Mouse (Mus musculus): ENCODE measurements around the gene Birc5. TPM values are rescaled to one million over a fixed set of nuclear protein-coding genes. Genes with fewer than 3 reads are reported as not detected.

Birc5 gene
- total RNA-seq (2012; rRNA removed), result 193 and 237 TPM in 2 replicates
- 242 and 270 TPM in 2 replicates for total RNA-seq (2014; rRNA removed)
- 286 and 289 TPM in 2 replicates for polyA plus RNA-seq (2012; ENCODE audit: insufficient read length, low read depth)

DNA sequence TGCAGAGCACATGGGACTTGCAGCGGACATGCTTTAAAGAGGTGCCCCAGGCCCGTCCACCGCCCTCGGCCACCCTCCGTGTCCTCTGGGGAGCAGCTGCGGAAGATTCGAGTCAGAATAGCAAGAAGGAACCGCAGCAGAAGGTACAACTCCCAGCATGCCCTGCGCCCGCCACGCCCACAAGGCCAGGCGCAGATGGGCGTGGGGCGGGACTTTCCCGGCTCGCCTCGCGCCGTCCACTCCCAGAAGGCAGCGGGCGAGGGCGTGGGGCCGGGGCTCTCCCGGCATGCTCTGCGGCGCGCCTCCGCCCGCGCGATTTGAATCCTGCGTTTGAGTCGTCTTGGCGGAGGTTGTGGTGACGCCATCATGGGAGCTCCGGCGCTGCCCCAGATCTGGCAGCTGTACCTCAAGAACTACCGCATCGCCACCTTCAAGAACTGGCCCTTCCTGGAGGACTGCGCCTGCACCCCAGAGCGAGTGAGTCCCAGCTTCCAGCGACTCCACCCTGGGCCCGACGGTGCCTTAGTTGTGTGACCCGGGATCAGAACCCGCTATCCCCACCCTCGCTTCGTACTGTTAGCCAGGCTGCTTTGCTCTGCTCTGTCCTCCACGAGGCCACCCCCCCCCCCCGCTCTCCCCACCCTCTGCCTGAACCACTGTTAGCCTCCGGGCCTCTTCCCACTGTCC is at the start of gene Birc5:
Gene Birc5, plus strand, starts transcription at position 267 of the 687 bp plus-strand sequence.
- peak; percentile 99 for DNase-seq (ENCODE audit: extremely low read depth)
- in situ Hi-C loops (cut with MboI; ENCODE audit: low pct_ligation_motif_present, low pct_unique_long_range_greater_than_20kb, low sequenced_read_pairs), result no loop called here

GRCm38 (mm10) chr11:117800038-117800437 is 49.0 kb upstream of the Birc5 start:
- H3K4me1 ChIP-seq (ENCODE audit: control insufficient read depth in 1 of 2, insufficient read depth in 2 of 2), result peaks cover 49 to 84% of the 10 kb centered on the region in 2 experiments

More for the DNA sequence above, at the start of gene Birc5:
- Histone ChIP-seq H3K9ac (ENCODE audit: insufficient read depth, low read depth) (peak within 1 kb of the TSS; percentile 89), H3K36me3 (replicated peaks in 1 of 2; ENCODE audit: control insufficient read depth in 1 of 2, insufficient read depth in 1 of 2, low read length in 1 of 2) (peaks cover 16 to 35% of the 10 kb centered on the region in 2 experiments), H3K4me1 (ENCODE audit: control insufficient read depth in 1 of 2, insufficient read depth in 2 of 2) (peaks cover 10 to 37% of the 10 kb centered on the region in 2 experiments), H3K4me2 (ENCODE audit: insufficient read depth, low read depth, poor library complexity, severe bottlenecking) (peak within 1 kb of the TSS; percentile 85), H3K4me3 (replicated peaks in 1 of 3; ENCODE audit: low read depth in 2 of 3, low read length in 2 of 3, poor library complexity in 1 of 3) (peak within 1 kb of the TSS; percentile 79 to 96 (median 81)), H3K27ac (ENCODE audit: insufficient read depth, low read depth) (peak within 1 kb of the TSS; percentile 92), H3K9me3 (replicated peaks; ENCODE audit: low read length) (no peaks in the 10 kb centered on the region), H3K79me2 (replicated peaks; ENCODE audit: control insufficient read depth, extremely low read depth, insufficient read depth, poor library complexity, severe bottlenecking) (peaks cover 37% of the 10 kb centered on the region), H3K27me3 (replicated peaks) (no peaks in the 10 kb centered on the region)
- TF ChIP-seq KAT2A (IDR thresholded peaks at IDR 0.05; ENCODE audit: insufficient replicate concordance, low read length), result peak; percentile 91; the same call in 1 of the 2 replicates
- TF ChIP-seq RCOR1 (conservative IDR thresholded peaks at IDR 0.05; ENCODE audit: low read depth, low read length), result no peak
- TF ChIP-seq EP300 (IDR thresholded peaks at IDR 0.05; ENCODE audit: low read length), result peak; percentile 48; the same call in 1 of the 2 replicates
- TF ChIP-seq JUN (IDR thresholded peaks at IDR 0.05; ENCODE audit: insufficient read depth, low read depth, low read length), result no peak
- TF ChIP-seq NELFE (IDR thresholded peaks at IDR 0.05; ENCODE audit: low read depth, low read length), result peak; percentile 99
- TF ChIP-seq ZKSCAN1 (IDR thresholded peaks at IDR 0.05; ENCODE audit: borderline replicate concordance, low read depth, low read length), result no peak
- peak; percentile 93; the same call in 1 of the 2 replicates for TF ChIP-seq MYC (IDR thresholded peaks at IDR 0.05; ENCODE audit: low read depth, low read length)
- peak; percentile 96 for TF ChIP-seq E2F4 (IDR thresholded peaks at IDR 0.05; ENCODE audit: insufficient replicate concordance, low read depth, low read length)
- TF ChIP-seq POLR2AphosphoS2 (IDR thresholded peaks at IDR 0.05; ENCODE audit: low read depth, low read length), result peak; percentile 98
- TF ChIP-seq ZNF384 (IDR thresholded peaks at IDR 0.05; ENCODE audit: low read depth, low read length), result peak; percentile 21; the same call in 1 of the 2 replicates
- peak; percentile 99 for TF ChIP-seq SIN3A (IDR thresholded peaks at IDR 0.05; ENCODE audit: low read length)
- peak; percentile 89 for TF ChIP-seq HCFC1 (IDR thresholded peaks at IDR 0.05; ENCODE audit: low read depth, low read length)
- peak; percentile 98 for TF ChIP-seq ZMIZ1 (IDR thresholded peaks at IDR 0.05; ENCODE audit: low read depth, low read length)
- peak; percentile 98 for TF ChIP-seq POLR2A (IDR thresholded peaks at IDR 0.05; ENCODE audit: low read depth, low read length)
- TF ChIP-seq GABPA (IDR thresholded peaks at IDR 0.05; ENCODE audit: insufficient replicate concordance, low read depth, low read length), result peak; percentile 35; the same call in 1 of the 2 replicates
- TF ChIP-seq TBP (conservative IDR thresholded peaks at IDR 0.05; ENCODE audit: low read depth, low read length), result peak; percentile 80; the same call in 1 of the 2 replicates
- TF ChIP-seq MXI1 (IDR thresholded peaks at IDR 0.05; ENCODE audit: low read depth, low read length), result peak; percentile 89
- TF ChIP-seq MAFK (IDR thresholded peaks at IDR 0.05; ENCODE audit: insufficient replicate concordance, low read length), result no peak
- TF ChIP-seq ELF1 (IDR thresholded peaks at IDR 0.05; ENCODE audit: low read depth, low read length), result peak; percentile 83
- no peak for TF ChIP-seq PAX5 (IDR thresholded peaks at IDR 0.05; ENCODE audit: low read length)
- TF ChIP-seq MEF2A (IDR thresholded peaks at IDR 0.05; ENCODE audit: borderline replicate concordance, low read depth, low read length), result peak; percentile 81
- no peak for TF ChIP-seq USF2 (conservative IDR thresholded peaks at IDR 0.05; ENCODE audit: low read depth, low read length)
- TF ChIP-seq ETS1 (conservative IDR thresholded peaks at IDR 0.05; ENCODE audit: low read depth, low read length), result peak; percentile 45; the same call in 1 of the 2 replicates
- TF ChIP-seq ZC3H11A (IDR thresholded peaks at IDR 0.05; ENCODE audit: low read depth, low read length), result no peak
- no peak for TF ChIP-seq JUND (conservative IDR thresholded peaks at IDR 0.05; ENCODE audit: low read depth, low read length)
- no peak for TF ChIP-seq CTCF (conservative IDR thresholded peaks at IDR 0.05 in 1 of 2, IDR thresholded peaks at IDR 0.05 in 1 of 2; ENCODE audit: low read depth in 2 of 2, low read length in 2 of 2)
- peak; percentile 98 for TF ChIP-seq TCF12 (IDR thresholded peaks at IDR 0.05; ENCODE audit: low read depth, low read length)
- TF ChIP-seq USF1 (IDR thresholded peaks at IDR 0.05; ENCODE audit: low read depth, low read length), result no peak; the same call in 1 of the 2 replicates
- 0 out of 2 replicates have a peak, but pooled peaks have one; percentile 29 for TF ChIP-seq CHD1 (IDR thresholded peaks at IDR 0.05; ENCODE audit: low read depth, low read length)
- TF ChIP-seq SMC3 (IDR thresholded peaks at IDR 0.05; ENCODE audit: low read depth, low read length), result no peak
- peak; percentile 86; the same call in 1 of the 2 replicates for TF ChIP-seq UBTF (IDR thresholded peaks at IDR 0.05; ENCODE audit: low read depth, low read length)
- TF ChIP-seq CHD2 (IDR thresholded peaks at IDR 0.05; ENCODE audit: low read length), result peak; percentile 53; the same call in 1 of the 2 replicates
- peak; percentile 77 for TF ChIP-seq NRF1 (IDR thresholded peaks at IDR 0.05; ENCODE audit: low read depth, low read length)
- peak; percentile 5; the same call in 1 of the 2 replicates for TF ChIP-seq BHLHE40 (IDR thresholded peaks at IDR 0.05; ENCODE audit: low read depth, low read length)
- peak; percentile 45; the same call in 1 of the 2 replicates for TF ChIP-seq MAZ (IDR thresholded peaks at IDR 0.05; ENCODE audit: low read depth, low read length)
- no peak for TF ChIP-seq RAD21 (IDR thresholded peaks at IDR 0.05; ENCODE audit: low read depth, low read length)
- peak; percentile 91 for TF ChIP-seq MAX (IDR thresholded peaks at IDR 0.05; ENCODE audit: low read length)
- peak; percentile 88 for TF ChIP-seq IRF4 (IDR thresholded peaks at IDR 0.05; ENCODE audit: low read depth, low read length)
- dilution Hi-C loops (cut with MboI; ENCODE audit: extremely low pct_ligation_motif_present, extremely low pct_unique_long_range_greater_than_20kb, low sequenced_read_pairs), result no loop called here

More at GRCm38 (mm10) chr11:117800038-117800437, 49.0 kb upstream of the Birc5 start:
- peak; percentile 48 for DNase-seq (ENCODE audit: extremely low read depth)
- Histone ChIP-seq H3K79me2 (replicated peaks; ENCODE audit: control insufficient read depth, extremely low read depth, insufficient read depth, poor library complexity, severe bottlenecking) (no peaks in the 10 kb centered on the region), H3K27me3 (replicated peaks) (no peaks in the 10 kb centered on the region), H3K4me2 (ENCODE audit: insufficient read depth, low read depth, poor library complexity, severe bottlenecking) (no peak overlapping the region), H3K36me3 (replicated peaks in 1 of 2; ENCODE audit: control insufficient read depth in 1 of 2, insufficient read depth in 1 of 2, low read length in 1 of 2) (peaks cover 0 to 14% of the 10 kb centered on the region in 2 experiments), H3K27ac (ENCODE audit: insufficient read depth, low read depth) (peak overlapping the region; percentile 86; the same call in 1 of the 2 replicates), H3K9me3 (replicated peaks; ENCODE audit: low read length) (no peaks in the 10 kb centered on the region), H3K4me3 (replicated peaks in 1 of 3; ENCODE audit: low read depth in 2 of 3, low read length in 2 of 3, poor library complexity in 1 of 3) (no peak overlapping the region), H3K9ac (ENCODE audit: insufficient read depth, low read depth) (no peak overlapping the region)
- dilution Hi-C loops (cut with MboI; ENCODE audit: extremely low pct_ligation_motif_present, extremely low pct_unique_long_range_greater_than_20kb, low sequenced_read_pairs) (no loop called here), in situ Hi-C loops (cut with MboI; ENCODE audit: low pct_ligation_motif_present, low pct_unique_long_range_greater_than_20kb, low sequenced_read_pairs) (no loop called here)
- TF ChIP-seq EP300 (IDR thresholded peaks at IDR 0.05; ENCODE audit: low read length) (0 out of 2 replicates have a peak, but pooled peaks have one; percentile 22), ETS1 (conservative IDR thresholded peaks at IDR 0.05; ENCODE audit: low read depth, low read length) (peak; percentile 53), CHD1 (IDR thresholded peaks at IDR 0.05; ENCODE audit: low read depth, low read length) (no peak), IRF4 (IDR thresholded peaks at IDR 0.05; ENCODE audit: low read depth, low read length) (peak; percentile 59), MEF2A (IDR thresholded peaks at IDR 0.05; ENCODE audit: borderline replicate concordance, low read depth, low read length) (peak; percentile 90)

Data from CH12.LX (cell line).